17 mouse cellular contexts compared by ENCODE assay signal in genomic region chr3:50044666-50045065, GRCm38 (mm10).
DNase-seq lines count a peak whose midpoint lies in the region; ATAC-seq and TF ChIP-seq lines count a peak whose summit lies in the region.
"Had no signal": no experiment of that assay in that cellular context is flagged by ENCODE, and none has a peak within 500 bp of the region (broad histone marks: within the 10 kb centered on the region; RNA-seq: fewer than 3 reads in every experiment).

No protein-coding gene starts in this region.

- H3K4me1 ChIP-seq in neural tube, embryonic 12.5 days = no peaks in the 10 kb centered on the region
- H3K4me1 ChIP-seq in neural tube, embryonic 15.5 days = no peaks in the 10 kb centered on the region
- no peaks in the 10 kb centered on the region for H3K4me1 ChIP-seq in hindbrain, embryonic 16.5 days (ENCODE audit: control insufficient read depth, insufficient read depth, low read depth, low read length)
- no peaks in the 10 kb centered on the region for H3K4me1 ChIP-seq in intestine, postnatal 0 days (replicated peaks; ENCODE audit: control insufficient read depth, insufficient read depth, low read length)
- H3K4me1 ChIP-seq: heart, embryonic 10.5 days; liver, embryonic 15.5 days; stomach, embryonic 15.5 days had no signal

- no peak for TF ChIP-seq CTCF in intestine, postnatal 0 days (IDR thresholded peaks at IDR 0.05; ENCODE audit: low read depth)

- WGBS in neural tube, embryonic 12.5 days = 68% methylated on average over 5 of the region's 5 CpGs
- WGBS in neural tube, embryonic 15.5 days = 52% methylated on average over 5 of the region's 5 CpGs
- 51% methylated on average over 5 of the region's 5 CpGs for WGBS in hindbrain, embryonic 16.5 days
- 65% methylated on average over 5 of the region's 5 CpGs for WGBS in intestine, postnatal 0 days

- no peak overlapping the region for H3K4me3 ChIP-seq in neural tube, embryonic 12.5 days
- no peak overlapping the region for H3K4me3 ChIP-seq in neural tube, embryonic 15.5 days (replicated peaks)
- H3K4me3 ChIP-seq in hindbrain, embryonic 16.5 days (ENCODE audit: low read length) = no peak overlapping the region
- no peak overlapping the region for H3K4me3 ChIP-seq in intestine, postnatal 0 days (ENCODE audit: low read depth, low read length)
- H3K4me3 ChIP-seq: erythroblast, embryonic 14.5 days; heart, embryonic 10.5 days; left cerebral cortex, adult 2 months; liver, embryonic 15.5 days; stomach, embryonic 15.5 days had no signal

- H3K27ac ChIP-seq in neural tube, embryonic 12.5 days = no peak overlapping the region
- no peak overlapping the region for H3K27ac ChIP-seq in neural tube, embryonic 15.5 days (replicated peaks)
- H3K27ac ChIP-seq in hindbrain, embryonic 16.5 days (ENCODE audit: low read depth, low read length) = no peak overlapping the region
- no peak overlapping the region for H3K27ac ChIP-seq in intestine, postnatal 0 days (ENCODE audit: low read depth, low read length)
- H3K27ac ChIP-seq: heart, embryonic 10.5 days; left cerebral cortex, adult 2 months; liver, embryonic 15.5 days; stomach, embryonic 15.5 days had no signal

- H3K9ac ChIP-seq in neural tube, embryonic 12.5 days = no peak overlapping the region
- no peak overlapping the region for H3K9ac ChIP-seq in neural tube, embryonic 15.5 days (replicated peaks)
- H3K9ac ChIP-seq in hindbrain, embryonic 16.5 days (ENCODE audit: low read depth, low read length) = no peak overlapping the region
- no peak overlapping the region for H3K9ac ChIP-seq in intestine, postnatal 0 days (ENCODE audit: low read depth, low read length)
- H3K9ac ChIP-seq: liver, embryonic 15.5 days; stomach, embryonic 15.5 days had no signal

- peak; percentile 71 for DNase-seq in heart, adult 11 months
- DNase-seq in heart, adult 9 months (ENCODE audit: low spot score in 2 of 2) = no peak
- peak; percentile 3 for DNase-seq in telencephalon, adult 2 months (ENCODE audit: low read depth, low spot score)
- no peak for DNase-seq in kidney, postnatal 25 days
- DNase-seq: adrenal gland, postnatal 14 days; kidney, adult 11 months; lung, postnatal 36 days; thymus, postnatal 25 days had no signal

- no peak overlapping the region for H3K4me2 ChIP-seq in neural tube, embryonic 12.5 days (replicated peaks)
- H3K4me2 ChIP-seq in neural tube, embryonic 15.5 days = no peak overlapping the region
- no peak overlapping the region for H3K4me2 ChIP-seq in hindbrain, embryonic 16.5 days (ENCODE audit: low read length)
- no peak overlapping the region for H3K4me2 ChIP-seq in intestine, postnatal 0 days (replicated peaks; ENCODE audit: low read depth)
- H3K4me2 ChIP-seq: liver, embryonic 15.5 days; stomach, embryonic 15.5 days had no signal

- no peaks in the 10 kb centered on the region for H3K27me3 ChIP-seq in neural tube, embryonic 12.5 days (replicated peaks)
- H3K27me3 ChIP-seq in neural tube, embryonic 15.5 days (replicated peaks) = no peaks in the 10 kb centered on the region
- H3K27me3 ChIP-seq in hindbrain, embryonic 16.5 days (replicated peaks; ENCODE audit: control insufficient read depth, insufficient read depth, low read length) = no peaks in the 10 kb centered on the region
- H3K27me3 ChIP-seq in intestine, postnatal 0 days (replicated peaks; ENCODE audit: control insufficient read depth, insufficient read depth, low read length) = no peaks in the 10 kb centered on the region
- H3K27me3 ChIP-seq: liver, embryonic 15.5 days; stomach, embryonic 15.5 days had no signal

- H3K36me3 ChIP-seq in neural tube, embryonic 12.5 days = no peaks in the 10 kb centered on the region
- no peaks in the 10 kb centered on the region for H3K36me3 ChIP-seq in neural tube, embryonic 15.5 days
- H3K36me3 ChIP-seq in hindbrain, embryonic 16.5 days (ENCODE audit: control insufficient read depth, insufficient read depth, low read length) = no peaks in the 10 kb centered on the region
- no peaks in the 10 kb centered on the region for H3K36me3 ChIP-seq in intestine, postnatal 0 days (ENCODE audit: control insufficient read depth, insufficient read depth)
- H3K36me3 ChIP-seq: heart, embryonic 10.5 days; liver, embryonic 15.5 days; stomach, embryonic 15.5 days had no signal

- H3K9me3 ChIP-seq in neural tube, embryonic 12.5 days = no peaks in the 10 kb centered on the region
- H3K9me3 ChIP-seq in neural tube, embryonic 15.5 days (replicated peaks) = no peaks in the 10 kb centered on the region
- no peaks in the 10 kb centered on the region for H3K9me3 ChIP-seq in hindbrain, embryonic 16.5 days (ENCODE audit: control insufficient read depth, low read length)
- H3K9me3 ChIP-seq in intestine, postnatal 0 days (ENCODE audit: control insufficient read depth) = no peaks in the 10 kb centered on the region
- H3K9me3 ChIP-seq: heart, embryonic 10.5 days; liver, embryonic 15.5 days; stomach, embryonic 15.5 days had no signal

- peak; percentile 58; the same call in 1 of the 2 replicates for ATAC-seq in neural tube, embryonic 12.5 days (ENCODE audit: low FRiP score, low read depth)
- no peak for ATAC-seq in neural tube, embryonic 15.5 days (ENCODE audit: low FRiP score)
- peak; percentile 75; the same call in 1 of the 2 replicates for ATAC-seq in hindbrain, embryonic 16.5 days
- no peak for ATAC-seq in intestine, postnatal 0 days

Comparison
In these comparisons a context has a peak if more than half of its experiments do, and no peak if none do; other contexts are left out.
1. DNase-seq: peak in heart, adult 11 months (single experiment) and telencephalon, adult 2 months (single experiment); none in heart, adult 9 months (0 of 2) and kidney, postnatal 25 days (0 of 2).
2. ATAC-seq: peak in neural tube, embryonic 12.5 days (single experiment) and hindbrain, embryonic 16.5 days (single experiment); none in neural tube, embryonic 15.5 days (single experiment) and intestine, postnatal 0 days (single experiment).